Mouse (Mus musculus): ENCODE results near the gene Camkk1. TPM values are rescaled to one million over a fixed set of nuclear protein-coding genes. Genes with fewer than 3 reads are reported as not detected.

The Camkk1 gene
- polyA plus RNA-seq, 1 experiment from 2014 or later = 7.8 TPM

DNA sequence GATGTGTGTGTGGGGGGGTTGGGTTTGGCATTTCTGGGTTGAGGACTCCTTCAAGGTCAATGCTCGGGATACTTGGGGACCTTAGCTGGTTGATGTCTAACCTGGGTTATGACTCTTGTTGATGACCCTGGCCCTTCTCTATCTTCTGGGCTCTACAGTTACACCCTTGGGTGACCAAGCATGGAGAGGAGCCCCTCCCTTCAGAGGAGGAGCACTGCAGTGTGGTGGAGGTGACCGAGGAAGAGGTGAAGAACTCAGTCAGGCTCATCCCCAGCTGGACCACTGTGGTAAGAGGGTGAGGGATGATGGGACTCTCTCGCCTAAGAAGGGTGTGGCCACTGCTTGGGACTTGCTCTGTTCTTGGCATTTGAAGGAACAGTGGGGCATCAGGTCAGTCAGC, 18.9 kb downstream of the Camkk1 start:
- no peaks in the 10 kb centered on the region for H3K9me3 ChIP-seq
- H3K9ac ChIP-seq = no peak overlapping the region
- no peak for ATAC-seq (ENCODE audit: borderline replicate concordance, extremely low read depth, low FRiP score, low TSS enrichment)
- no peaks in the 10 kb centered on the region for H3K4me1 ChIP-seq
- no peak overlapping the region for H3K4me3 ChIP-seq
- H3K36me3 ChIP-seq = no peaks in the 10 kb centered on the region
- WGBS = 83% methylated on average over 3 of the region's 3 CpGs
- H3K27me3 ChIP-seq = no peaks in the 10 kb centered on the region
- no peak overlapping the region for H3K27ac ChIP-seq
- H3K4me2 ChIP-seq = no peak overlapping the region

DNA sequence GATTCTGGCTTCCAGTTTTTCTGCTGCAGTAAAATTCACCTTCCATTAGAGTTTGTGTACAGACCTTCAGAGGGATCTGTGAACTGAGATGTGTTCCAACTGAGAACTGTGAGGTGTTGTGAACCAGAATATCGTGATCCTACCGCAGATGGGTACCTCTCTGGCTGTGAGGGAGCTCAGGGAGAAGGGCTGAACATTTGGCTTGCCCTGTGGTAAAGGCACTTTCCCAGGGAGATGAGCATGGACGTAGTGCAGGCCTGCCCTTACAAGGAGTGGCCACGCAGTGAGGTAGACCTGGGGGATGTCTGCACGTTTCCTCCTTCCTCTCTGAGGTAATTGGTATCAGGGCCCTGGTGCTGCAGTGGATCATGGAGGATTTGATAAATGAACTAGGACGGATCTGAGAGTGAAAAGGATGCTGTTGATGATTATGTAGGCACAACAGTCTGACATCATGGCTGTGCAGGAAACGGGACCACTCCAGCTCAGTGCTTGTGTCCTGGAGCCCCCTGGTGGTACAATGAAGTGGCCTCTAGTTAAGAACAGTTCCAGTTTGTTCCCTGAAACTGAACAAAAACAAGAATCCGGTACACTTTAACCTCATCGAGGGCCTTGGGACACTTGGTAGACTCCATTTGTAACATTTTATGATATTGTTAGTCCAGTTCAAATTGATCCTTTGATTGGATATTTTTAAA, 20.4 kb downstream of the Camkk1 start:
- WGBS = 56% methylated on average over 9 of the region's 9 CpGs
- Histone ChIP-seq H3K4me2 (no peak overlapping the region), H3K4me1 (no peaks in the 10 kb centered on the region), H3K27ac (no peak overlapping the region), H3K9me3 (no peaks in the 10 kb centered on the region), H3K27me3 (no peaks in the 10 kb centered on the region), H3K36me3 (no peaks in the 10 kb centered on the region), H3K4me3 (no peak overlapping the region), H3K9ac (no peak overlapping the region)
- peak; percentile 55; the same call in 1 of the 2 replicates for ATAC-seq (ENCODE audit: borderline replicate concordance, extremely low read depth, low FRiP score, low TSS enrichment)

DNA sequence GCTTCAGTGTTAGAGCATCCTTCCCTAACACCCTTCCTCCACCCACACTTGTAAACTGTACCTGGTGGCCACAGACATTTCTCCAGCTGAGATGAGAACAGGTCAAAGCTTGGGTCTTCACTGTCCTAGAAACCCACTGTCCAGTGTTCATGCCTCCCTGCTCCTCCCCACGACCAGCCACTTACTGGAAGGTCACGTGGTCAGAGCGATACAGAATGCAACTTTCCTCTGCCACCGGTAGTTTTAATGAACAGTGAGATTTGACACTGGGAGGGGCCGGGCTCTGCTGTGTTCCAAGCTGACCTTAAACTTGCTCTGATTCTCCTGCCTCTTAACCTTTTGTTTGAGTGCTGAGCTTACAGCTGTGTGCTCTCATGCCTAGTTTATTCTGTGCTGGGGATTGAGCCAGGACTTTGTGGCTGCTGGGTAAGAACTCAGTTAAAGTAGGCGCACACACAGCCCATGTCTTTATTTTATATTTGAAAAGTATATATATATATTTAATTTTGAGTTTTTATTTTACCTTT, 25.5 kb downstream of the Camkk1 start:
- peaks cover 15% of the 10 kb centered on the region for H3K4me1 ChIP-seq
- H3K9ac ChIP-seq = no peak overlapping the region
- WGBS = 23% methylated on average over 6 of the region's 6 CpGs
- H3K27me3 ChIP-seq = no peaks in the 10 kb centered on the region
- H3K36me3 ChIP-seq = no peaks in the 10 kb centered on the region
- no peak overlapping the region for H3K27ac ChIP-seq
- H3K9me3 ChIP-seq = no peaks in the 10 kb centered on the region
- ATAC-seq (ENCODE audit: borderline replicate concordance, extremely low read depth, low FRiP score, low TSS enrichment) = no peak
- H3K4me2 ChIP-seq = no peak overlapping the region
- H3K4me3 ChIP-seq = no peak overlapping the region

DNA sequence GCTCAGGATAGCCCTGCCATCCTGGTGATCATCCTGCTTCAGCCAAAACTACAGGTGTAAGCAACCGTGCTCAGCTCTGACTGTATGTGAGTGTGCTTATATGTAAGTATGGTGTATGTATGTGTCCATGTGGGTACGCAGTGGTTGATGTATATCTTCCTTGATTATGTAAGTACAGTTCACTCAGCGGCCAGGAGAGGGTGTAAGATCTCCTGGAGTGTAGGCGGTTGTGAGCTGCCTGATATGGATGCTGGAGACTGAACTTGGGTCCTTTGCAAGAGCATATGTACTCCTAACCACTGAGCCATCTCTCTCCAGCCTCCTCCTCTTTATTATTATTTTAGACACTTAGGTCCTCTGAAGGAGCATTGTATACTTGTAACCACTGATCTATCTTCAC, 26.0 kb downstream of the Camkk1 start:
- no peak for ATAC-seq (ENCODE audit: borderline replicate concordance, extremely low read depth, low FRiP score, low TSS enrichment)
- WGBS = 65% methylated on average over 4 of the region's 4 CpGs
- Histone ChIP-seq H3K27ac (no peak overlapping the region), H3K9ac (no peak overlapping the region), H3K4me2 (no peak overlapping the region), H3K4me3 (no peak overlapping the region), H3K9me3 (no peaks in the 10 kb centered on the region), H3K4me1 (peaks cover 18% of the 10 kb centered on the region), H3K27me3 (no peaks in the 10 kb centered on the region), H3K36me3 (no peaks in the 10 kb centered on the region)

DNA sequence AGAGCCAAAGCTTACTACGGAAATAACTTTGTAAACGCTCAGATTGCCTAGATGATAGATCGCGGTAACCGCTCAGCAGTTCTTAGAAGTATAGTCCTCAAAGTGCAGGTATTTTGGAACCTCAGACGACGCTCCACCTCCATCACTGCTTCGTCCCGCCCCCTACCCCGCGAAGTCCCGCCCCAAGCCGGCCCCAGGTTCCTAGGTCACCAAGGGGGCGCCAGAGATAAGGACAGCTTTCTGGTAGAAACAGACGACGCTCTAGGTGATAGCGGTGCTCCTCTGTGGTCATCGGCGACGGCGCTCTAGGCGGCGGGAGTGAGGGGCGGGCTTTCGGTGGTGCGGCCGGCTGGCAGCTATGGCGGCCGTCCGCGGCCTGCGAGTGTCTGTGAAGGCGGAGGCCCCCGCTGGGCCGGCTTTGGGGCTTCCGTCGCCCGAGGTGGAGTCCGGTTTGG, 28.8 kb downstream of the Camkk1 start, which contains the start of gene Ncbp3:
Gene Ncbp3 (plus strand): TSS at position 242 of the 455 bp plus-strand sequence.
- no peaks in the 10 kb centered on the region for H3K9me3 ChIP-seq
- WGBS = 0% methylated on average over 39 of the region's 39 CpGs
- peak within 1 kb of the TSS; percentile 97 for H3K4me3 ChIP-seq
- H3K9ac ChIP-seq = peak within 1 kb of the TSS; percentile 99
- H3K27ac ChIP-seq = peak within 1 kb of the TSS; percentile 93
- peaks cover 18% of the 10 kb centered on the region for H3K4me1 ChIP-seq
- ATAC-seq (ENCODE audit: borderline replicate concordance, extremely low read depth, low FRiP score, low TSS enrichment) = peak; percentile 94
- peaks cover 24% of the 10 kb centered on the region for H3K36me3 ChIP-seq
- peak within 1 kb of the TSS; percentile 67 for H3K4me2 ChIP-seq
- no peaks in the 10 kb centered on the region for H3K27me3 ChIP-seq

DNA sequence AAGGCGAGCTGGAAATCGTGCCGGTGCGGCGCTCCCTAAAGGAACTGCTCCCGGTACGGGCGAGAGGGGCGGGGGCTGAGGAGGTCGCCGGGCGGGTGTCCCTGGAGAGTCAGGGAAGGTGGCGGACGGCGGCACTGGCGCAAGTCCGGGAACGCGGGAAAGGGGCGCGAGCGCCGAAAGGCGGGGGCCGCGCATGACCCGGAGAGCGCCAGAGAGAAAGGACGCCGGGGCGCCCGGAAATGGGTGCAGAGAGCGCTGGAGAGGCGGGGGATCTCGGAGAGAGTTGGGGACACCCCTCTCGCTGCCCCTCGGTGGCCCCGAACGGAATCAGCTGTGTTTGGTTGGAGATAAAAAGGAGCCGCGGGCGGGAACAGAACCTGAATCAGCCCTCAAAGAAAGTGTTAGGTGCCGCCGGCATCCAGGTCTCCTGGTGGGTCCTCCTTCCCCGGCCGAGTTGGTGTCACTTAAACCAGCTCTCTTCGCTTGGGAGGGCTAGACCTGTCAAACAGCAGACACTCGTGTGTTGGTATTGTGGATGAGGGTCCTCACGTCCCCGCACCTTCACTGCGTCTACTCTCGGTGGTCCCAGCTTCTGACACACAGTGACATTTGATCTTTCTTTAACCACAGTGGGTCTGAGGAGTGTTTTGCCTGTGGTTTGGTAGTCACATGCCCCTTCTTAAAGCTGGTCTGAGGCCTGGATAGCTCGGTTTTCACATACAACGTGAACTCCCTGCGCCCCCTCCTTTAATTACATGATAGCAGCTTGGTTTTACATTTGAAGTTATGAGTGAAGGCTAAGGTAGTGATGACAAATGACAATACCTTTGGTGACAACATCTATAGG, 29.4 kb downstream of the Camkk1 start:
- peak; percentile 77 for ATAC-seq (ENCODE audit: borderline replicate concordance, extremely low read depth, low FRiP score, low TSS enrichment)
- no peaks in the 10 kb centered on the region for H3K27me3 ChIP-seq
- 1% methylated on average over 55 of the region's 55 CpGs for WGBS
- H3K27ac ChIP-seq = peak overlapping the region; percentile 93
- peak overlapping the region; percentile 67 for H3K4me2 ChIP-seq
- peaks cover 18% of the 10 kb centered on the region for H3K4me1 ChIP-seq
- H3K36me3 ChIP-seq = peaks cover 27% of the 10 kb centered on the region
- H3K9ac ChIP-seq = peak overlapping the region; percentile 99
- H3K4me3 ChIP-seq = peak overlapping the region; percentile 97
- H3K9me3 ChIP-seq = no peaks in the 10 kb centered on the region

DNA sequence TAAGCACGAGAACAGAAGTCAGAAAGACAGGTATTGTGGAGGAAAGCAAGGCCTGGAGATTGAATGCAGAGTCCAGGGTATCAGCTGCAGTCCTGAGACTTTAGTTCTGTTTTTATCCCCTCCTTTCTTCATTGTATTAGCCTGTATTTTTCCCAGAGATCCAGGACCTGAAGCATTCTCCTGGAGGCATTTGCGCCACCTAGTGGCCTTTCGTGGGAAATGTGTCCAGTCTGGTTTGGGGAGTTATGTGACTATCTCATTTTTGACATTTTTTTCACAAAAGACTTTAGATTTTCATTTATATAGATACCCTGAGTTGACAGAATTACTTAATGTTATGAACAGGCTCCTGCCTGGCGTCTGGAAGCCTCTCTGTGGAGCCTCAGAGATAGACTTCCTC, 30.5 kb downstream of the Camkk1 start:
- 3% methylated on average over 4 of the region's 4 CpGs for WGBS
- H3K36me3 ChIP-seq = peaks cover 38% of the 10 kb centered on the region
- no peaks in the 10 kb centered on the region for H3K27me3 ChIP-seq
- peak overlapping the region; percentile 99 for H3K9ac ChIP-seq
- H3K4me3 ChIP-seq = peak overlapping the region; percentile 97
- H3K9me3 ChIP-seq = no peaks in the 10 kb centered on the region
- no peak for ATAC-seq (ENCODE audit: borderline replicate concordance, extremely low read depth, low FRiP score, low TSS enrichment)
- no peak overlapping the region for H3K27ac ChIP-seq
- peak overlapping the region; percentile 67 for H3K4me2 ChIP-seq
- peaks cover 18% of the 10 kb centered on the region for H3K4me1 ChIP-seq

DNA sequence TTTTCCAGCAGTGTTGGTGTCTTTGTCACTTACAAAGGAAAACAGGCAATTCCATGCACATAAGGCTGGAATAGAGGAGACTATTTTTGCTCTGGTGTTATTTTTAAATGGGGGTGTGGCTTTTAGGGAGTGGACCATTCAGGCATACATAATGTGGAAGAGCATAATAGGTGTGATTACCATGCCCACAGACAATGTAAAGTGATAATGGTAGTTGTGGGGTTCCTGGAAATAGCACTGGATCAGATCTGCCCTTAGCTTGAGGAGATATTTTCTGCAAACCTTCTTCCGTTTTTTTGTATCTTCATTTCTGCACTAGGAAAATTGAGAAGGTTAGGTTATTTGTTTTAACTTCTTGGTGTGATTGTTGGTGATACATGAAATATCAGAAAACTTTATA, 34.0 kb downstream of the Camkk1 start:
- Histone ChIP-seq H3K27ac (no peak overlapping the region), H3K27me3 (no peaks in the 10 kb centered on the region), H3K4me1 (peaks cover 12% of the 10 kb centered on the region), H3K4me2 (no peak overlapping the region), H3K9me3 (no peaks in the 10 kb centered on the region), H3K9ac (no peak overlapping the region), H3K36me3 (peaks cover 69% of the 10 kb centered on the region), H3K4me3 (no peak overlapping the region)
- WGBS = 89% methylated on average over 1 of the region's 1 CpGs
- ATAC-seq (ENCODE audit: borderline replicate concordance, extremely low read depth, low FRiP score, low TSS enrichment) = no peak

DNA sequence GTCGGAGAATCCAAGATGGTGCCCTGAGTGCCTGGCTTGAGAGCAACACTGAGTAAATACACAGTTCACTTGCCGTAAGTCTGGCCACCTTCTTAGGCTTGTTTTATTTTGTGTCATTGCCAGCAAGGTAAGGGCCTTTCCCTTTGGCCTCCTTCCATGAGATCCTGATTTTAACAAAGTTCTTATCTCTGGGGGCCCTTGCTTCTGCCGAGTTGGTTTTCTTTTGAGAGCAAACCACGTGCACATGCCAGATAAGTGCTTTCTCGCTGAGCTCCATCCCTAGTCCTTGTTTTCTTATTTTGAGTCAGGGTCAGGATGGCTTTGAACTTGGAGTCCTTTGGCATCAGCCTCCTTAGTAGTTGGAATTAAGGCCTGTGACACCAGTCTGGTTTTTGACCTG, 38.9 kb downstream of the Camkk1 start:
- no peaks in the 10 kb centered on the region for H3K4me1 ChIP-seq
- no peak overlapping the region for H3K27ac ChIP-seq
- H3K4me3 ChIP-seq = no peak overlapping the region
- H3K27me3 ChIP-seq = no peaks in the 10 kb centered on the region
- H3K4me2 ChIP-seq = no peak overlapping the region
- no peak for ATAC-seq (ENCODE audit: borderline replicate concordance, extremely low read depth, low FRiP score, low TSS enrichment)
- H3K9ac ChIP-seq = no peak overlapping the region
- H3K36me3 ChIP-seq = peaks cover 67% of the 10 kb centered on the region
- H3K9me3 ChIP-seq = no peaks in the 10 kb centered on the region
- WGBS = 59% methylated on average over 5 of the region's 5 CpGs

DNA sequence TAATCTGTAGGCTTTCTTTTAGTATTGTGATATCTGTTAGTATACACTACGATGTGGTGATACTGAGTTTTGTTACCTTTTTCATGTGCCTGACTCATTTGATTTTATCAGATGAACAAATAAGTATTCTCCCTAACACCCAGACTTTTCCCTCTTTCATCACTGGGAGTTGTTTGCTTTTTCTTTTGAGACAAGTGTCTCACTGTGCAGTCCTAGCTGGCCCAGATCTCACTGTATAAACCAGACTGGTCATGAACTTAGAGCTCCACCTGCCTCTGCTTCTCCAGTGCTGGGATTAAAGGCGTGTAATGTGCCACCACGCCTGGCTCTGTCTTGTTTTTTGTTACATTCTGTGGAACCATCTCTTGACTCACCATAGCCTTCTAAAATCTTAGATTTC, 40.8 kb downstream of the Camkk1 start:
- peaks cover 53% of the 10 kb centered on the region for H3K36me3 ChIP-seq
- ATAC-seq (ENCODE audit: borderline replicate concordance, extremely low read depth, low FRiP score, low TSS enrichment) = no peak

DNA sequence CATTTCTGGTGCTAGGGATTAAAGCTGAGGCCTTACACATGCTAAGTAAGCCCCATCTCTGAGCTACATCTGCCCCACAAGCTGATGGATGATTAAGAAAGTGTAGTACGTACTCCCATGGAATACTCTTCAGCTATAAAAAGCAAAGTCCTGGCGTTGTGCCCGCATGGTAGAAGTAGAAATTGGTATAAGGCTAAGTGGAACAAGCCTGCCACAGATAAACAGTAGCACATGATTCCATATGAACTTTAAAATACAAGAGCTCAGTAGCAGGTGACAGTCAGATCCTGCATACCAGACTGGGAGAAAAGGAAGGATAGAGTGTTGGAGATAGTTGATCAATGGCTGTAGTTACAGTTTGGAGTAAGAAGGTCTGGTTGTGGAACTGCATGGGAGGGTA, 42.6 kb downstream of the Camkk1 start:
- Histone ChIP-seq H3K4me1 (no peaks in the 10 kb centered on the region), H3K9me3 (no peaks in the 10 kb centered on the region), H3K27ac (no peak overlapping the region), H3K36me3 (peaks cover 45% of the 10 kb centered on the region), H3K4me2 (no peak overlapping the region), H3K9ac (no peak overlapping the region), H3K4me3 (no peak overlapping the region), H3K27me3 (no peaks in the 10 kb centered on the region)
- WGBS = 91% methylated on average over 3 of the region's 3 CpGs
- ATAC-seq (ENCODE audit: borderline replicate concordance, extremely low read depth, low FRiP score, low TSS enrichment) = no peak

More for the DNA sequence above, 40.8 kb downstream of the Camkk1 start:
- Histone ChIP-seq H3K4me1 (no peaks in the 10 kb centered on the region), H3K9me3 (no peaks in the 10 kb centered on the region), H3K4me2 (no peak overlapping the region), H3K9ac (no peak overlapping the region), H3K4me3 (no peak overlapping the region), H3K27me3 (no peaks in the 10 kb centered on the region), H3K27ac (no peak overlapping the region)
- WGBS = 61% methylated on average over 3 of the region's 3 CpGs

DNA sequence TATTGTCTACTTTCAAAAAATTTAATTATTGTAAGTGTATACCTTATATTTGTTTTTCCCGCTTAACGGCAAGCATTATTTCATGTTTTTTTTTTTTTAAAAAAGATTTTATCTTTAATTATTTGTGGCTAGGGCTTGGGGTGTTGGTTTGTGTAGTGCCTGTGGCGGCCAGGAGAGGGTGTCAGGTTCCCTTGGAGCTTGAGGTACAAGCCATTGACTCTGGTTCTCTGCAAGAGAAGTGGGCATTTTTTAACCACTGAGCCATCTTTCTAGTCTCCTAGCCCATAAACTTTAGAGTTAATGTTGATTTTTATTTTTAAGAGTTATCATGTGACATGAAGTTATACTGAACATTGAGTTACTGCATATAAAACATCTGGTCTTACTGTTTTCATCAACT, 53.0 kb downstream of the Camkk1 start:
- Histone ChIP-seq H3K4me1 (no peaks in the 10 kb centered on the region), H3K4me2 (no peak overlapping the region), H3K4me3 (no peak overlapping the region), H3K9me3 (no peaks in the 10 kb centered on the region), H3K9ac (no peak overlapping the region), H3K27ac (no peak overlapping the region), H3K27me3 (no peaks in the 10 kb centered on the region), H3K36me3 (peaks cover 89% of the 10 kb centered on the region)
- WGBS = 90% methylated on average over 3 of the region's 3 CpGs
- no peak for ATAC-seq (ENCODE audit: borderline replicate concordance, extremely low read depth, low FRiP score, low TSS enrichment)
